Mouse (Mus musculus) G1E (cell line): Measurements from ENCODE around the gene Olfr1036. TPM values are rescaled to one million over a fixed set of nuclear protein-coding genes. Genes with fewer than 3 reads are reported as not detected.
"Not testable (repeated sequence)": the region's sequence is repeated elsewhere in the genome, so short reads cannot be mapped to it uniquely, and the experiment has no call there.

Experiments used
- ATAC-seq: 2 replicates; pipeline ENCODE4 v1.8.0; 2016; ENCODE audit warnings: mild to moderate bottlenecking; ENCODE audit not compliant: insufficient number of reproducible peaks, poor library complexity, low FRiP score, severe bottlenecking; ENCODE audit errors: extremely low read depth
- DNase-seq: peaks from one replicate; pipeline ENCODE4 v3.0.0; 2012; ENCODE audit warnings: low spot score
- H3K27me3 ChIP-seq: 2 replicates; pipeline ENCODE4 v1.6.1; 2012; ENCODE audit warnings: mild to moderate bottlenecking, low read length, inconsistent platforms; ENCODE audit not compliant: insufficient read depth
- H3K36me3 ChIP-seq: replicated peaks from 2 replicates; pipeline ENCODE3; 2012; ENCODE audit warnings: mild to moderate bottlenecking, inconsistent platforms
- H3K4me1 ChIP-seq: 2 replicates; pipeline ENCODE4 v1.6.1; 2012; ENCODE audit warnings: low read depth, low read length, inconsistent platforms, mixed read lengths; ENCODE audit not compliant: insufficient read depth
- H3K4me3 ChIP-seq: 2 replicates; pipeline ENCODE4 v1.5.1; 2012; ENCODE audit warnings: low read depth, mild to moderate bottlenecking, inconsistent platforms, low read length, moderate library complexity, mixed read lengths
- H3K9me3 ChIP-seq: replicated peaks from 2 replicates; pipeline ENCODE4 v1.6.1; 2012; ENCODE audit warnings: inconsistent platforms
- CTCF ChIP-seq: IDR thresholded peaks from 2 replicates; pipeline ENCODE4 v1.5.1; 2012; ENCODE audit warnings: low read depth, low read length, inconsistent platforms, mixed read lengths
- GATA1 ChIP-seq: IDR thresholded peaks from 2 replicates; pipeline ENCODE4 v1.6.1; 2012; ENCODE audit warnings: borderline replicate concordance, low read length, inconsistent platforms, mixed read lengths
- GATA2 ChIP-seq: IDR thresholded peaks from 2 replicates; pipeline ENCODE4 v1.6.1; 2012; ENCODE audit warnings: low read depth, low read length, inconsistent platforms, borderline replicate concordance
- POLR2AphosphoS5 ChIP-seq: IDR thresholded peaks from 2 replicates; pipeline ENCODE4 v1.6.1; 2012; ENCODE audit warnings: low read depth, low read length, inconsistent platforms; ENCODE audit not compliant: insufficient replicate concordance
- TAL1 ChIP-seq: conservative IDR thresholded peaks from 2 replicates; pipeline ENCODE4 v1.6.1; 2012; ENCODE audit warnings: low read depth, low read length, inconsistent platforms, mixed read lengths
- polyA plus RNA-seq: library from polyadenylated mRNA; stranded (reverse); fragments of >175 nt; gene quantifications from 2 replicates; pipeline ENCODE4 v1.2.3, GENCODE M21; 2012
- total RNA-seq, 2 experiments: library from RNA; stranded (forward) in 1 of 2; stranded (reverse) in 1 of 2; fragments of 200-1000 nt in 1 of 2; fragments of >200 nt in 1 of 2; fragmentation: Nextera tagmentation in 1 of 2; gene quantifications; 2 replicates each; pipeline ENCODE4 v1.2.3; 2014 to 2017

Gene Olfr1036
- total RNA-seq (2014; fragmentation: Nextera tagmentation) (not detected in 2 replicates), total RNA-seq (2017) (0.11 and 0.17 TPM in 2 replicates), polyA plus RNA-seq (not detected in 2 replicates)

GRCm38 (mm10) chr2:86073692-86074091 is at the start of gene Olfr1036:
Olfr1036 (plus strand) TSS chr2:86073992.
- not testable (repeated sequence) for DNase-seq, H3K36me3 ChIP-seq, H3K27me3 ChIP-seq, H3K4me3 ChIP-seq, ATAC-seq, H3K4me1 ChIP-seq, H3K9me3 ChIP-seq

GRCm38 (mm10) chr2:86045561-86045960 is 28.2 kb upstream of the Olfr1036 start, which contains the start of gene Olfr1034:
Olfr1034 (plus strand) TSS chr2:86045861.
- Histone ChIP-seq H3K4me3 (no peak within 1 kb of the TSS), H3K9me3 (no peaks in the 10 kb centered on the region), H3K36me3 (no peaks in the 10 kb centered on the region), H3K4me1 (no peaks in the 10 kb centered on the region), H3K27me3 (no peaks in the 10 kb centered on the region)
- no peak for TF ChIP-seq CTCF
- no peak for TF ChIP-seq POLR2AphosphoS5
- TF ChIP-seq GATA1, result no peak
- no peak for TF ChIP-seq GATA2
- TF ChIP-seq TAL1, result no peak
- ATAC-seq, result no peak
- DNase-seq, result no peak

GRCm38 (mm10) chr2:86050777-86051176 is 23.0 kb upstream of the Olfr1036 start:
- not testable (repeated sequence) for H3K9me3 ChIP-seq, H3K36me3 ChIP-seq, ATAC-seq, H3K27me3 ChIP-seq, H3K4me1 ChIP-seq, DNase-seq, H3K4me3 ChIP-seq

- H3K9me3 ChIP-seq, ATAC-seq, H3K27me3 ChIP-seq, H3K4me3 ChIP-seq, DNase-seq, H3K4me1 ChIP-seq, H3K36me3 ChIP-seq: not testable (repeated sequence)
These were observed 10.0 kb upstream of the Olfr1036 start for GRCm38 (mm10) chr2:86063766-86064165.

GRCm38 (mm10) chr2:86070189-86070588 is 3.6 kb upstream of the Olfr1036 start:
- ATAC-seq (no peak), DNase-seq (no peak)
- no peaks in the 10 kb centered on the region for H3K4me1 ChIP-seq
- peaks cover 6% of the 10 kb centered on the region; the same call in 1 of the 2 replicates for H3K9me3 ChIP-seq
- H3K27me3 ChIP-seq, result no peaks in the 10 kb centered on the region
- no peak overlapping the region for H3K4me3 ChIP-seq
- no peaks in the 10 kb centered on the region for H3K36me3 ChIP-seq
- no peak for TF ChIP-seq GATA1
- no peak for TF ChIP-seq GATA2
- no peak for TF ChIP-seq POLR2AphosphoS5
- TF ChIP-seq TAL1, result no peak
- TF ChIP-seq CTCF, result no peak

DNA sequence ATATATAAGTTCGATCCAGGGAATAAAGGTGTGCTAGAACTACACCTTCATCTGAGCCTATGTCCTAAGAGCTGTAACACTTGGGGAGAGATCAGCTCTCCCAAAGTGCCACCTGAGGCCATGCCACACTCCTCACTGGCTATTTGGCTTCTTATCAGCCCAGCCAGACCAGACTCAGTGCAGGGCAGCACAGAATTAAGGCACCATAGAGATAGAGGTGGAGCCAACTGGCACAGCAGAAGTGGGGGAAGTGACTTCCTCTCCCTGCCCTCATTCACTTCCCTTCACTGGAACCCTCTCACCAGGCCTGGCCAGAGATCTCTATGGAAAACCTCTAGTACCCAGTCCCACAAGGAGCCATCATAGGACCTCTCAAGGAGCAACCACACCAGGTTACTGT is 6.7 kb downstream of the Olfr1036 start:
- ATAC-seq, H3K36me3 ChIP-seq, H3K4me3 ChIP-seq, DNase-seq, H3K27me3 ChIP-seq, H3K4me1 ChIP-seq, H3K9me3 ChIP-seq: not testable (repeated sequence)

DNA sequence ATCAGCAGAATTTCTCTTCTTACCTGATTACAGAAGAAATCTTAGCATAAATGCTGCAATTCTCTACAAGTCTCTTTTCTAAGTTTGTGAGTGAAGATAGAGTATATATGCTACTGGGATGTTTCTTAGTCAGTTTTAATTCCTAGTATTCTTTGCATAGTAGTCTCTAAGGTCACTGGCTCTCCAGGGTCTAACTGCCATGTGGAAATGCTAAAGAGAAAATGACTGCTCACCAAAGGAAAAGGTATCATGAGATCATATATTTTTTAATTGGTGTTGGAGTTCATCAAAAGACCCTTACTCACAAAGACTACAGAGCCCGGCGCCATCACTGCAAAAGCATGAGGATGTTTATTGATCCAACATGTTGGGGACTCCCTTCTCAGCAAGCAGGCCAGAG is 13.5 kb downstream of the Olfr1036 start, which contains the start of gene Olfr1037:
TSS of gene Olfr1037 (minus strand) at position 101 of the 400 bp plus-strand sequence.
- no peaks in the 10 kb centered on the region for H3K4me1 ChIP-seq
- no peak within 1 kb of the TSS for H3K4me3 ChIP-seq
- H3K36me3 ChIP-seq, result no peaks in the 10 kb centered on the region
- H3K9me3 ChIP-seq, result peaks cover 5% of the 10 kb centered on the region
- DNase-seq, result no peak
- TF ChIP-seq GATA2 (no peak), TAL1 (no peak), CTCF (no peak), POLR2AphosphoS5 (no peak), GATA1 (no peak)
- no peak for ATAC-seq
- H3K27me3 ChIP-seq, result no peaks in the 10 kb centered on the region

Other genes with a start within 250 kb of the Olfr1036 start
Only the 20 nearest of the 29 such genes appear.
- gene Olfr1025-ps1, start 158.8 kb upstream of the Olfr1036 start, total RNA-seq (2014; fragmentation: Nextera tagmentation), result not detected in 2 replicates
- gene Olfr1025-ps1, start 158.8 kb upstream of the Olfr1036 start, total RNA-seq (2017), result 0.05 TPM in 1 of 2 replicates, not detected in the other
- gene Olfr1025-ps1, start 158.8 kb upstream of the Olfr1036 start, polyA plus RNA-seq, result not detected in 2 replicates
- not detected in 2 replicates for gene Olfr1026, start 152.4 kb upstream of the Olfr1036 start, total RNA-seq (2014; fragmentation: Nextera tagmentation)
- 0.16 TPM in 1 of 2 replicates, not detected in the other for gene Olfr1026, start 152.4 kb upstream of the Olfr1036 start, total RNA-seq (2017)
- not detected in 2 replicates for gene Olfr1026, start 152.4 kb upstream of the Olfr1036 start, polyA plus RNA-seq
- not detected in 2 replicates for gene Olfr1028, start 123.6 kb upstream of the Olfr1036 start, total RNA-seq (2014; fragmentation: Nextera tagmentation)
- gene Olfr1028, start 123.6 kb upstream of the Olfr1036 start, total RNA-seq (2017), result 0.06 and 0.11 TPM in 2 replicates
- gene Olfr1028, start 123.6 kb upstream of the Olfr1036 start, polyA plus RNA-seq, result not detected in 2 replicates
- gene Olfr1029, start 100.1 kb upstream of the Olfr1036 start, total RNA-seq (2014; fragmentation: Nextera tagmentation), result not detected in 2 replicates
- gene Olfr1029, start 100.1 kb upstream of the Olfr1036 start, total RNA-seq (2017), result 0.12 and 0.16 TPM in 2 replicates
- gene Olfr1029, start 100.1 kb upstream of the Olfr1036 start, polyA plus RNA-seq, result not detected in 2 replicates
- gene Olfr1030, start 94.7 kb upstream of the Olfr1036 start, total RNA-seq (2014; fragmentation: Nextera tagmentation), result not detected in 2 replicates
- gene Olfr1030, start 94.7 kb upstream of the Olfr1036 start, total RNA-seq (2017), result under 0.01 and 0.06 TPM in 2 replicates
- gene Olfr1030, start 94.7 kb upstream of the Olfr1036 start, polyA plus RNA-seq, result not detected in 2 replicates
- not detected in 2 replicates for gene Olfr1031, start 83.7 kb upstream of the Olfr1036 start, total RNA-seq (2014; fragmentation: Nextera tagmentation)
- gene Olfr1031, start 83.7 kb upstream of the Olfr1036 start, total RNA-seq (2017), result not detected in 2 replicates
- gene Olfr1031, start 83.7 kb upstream of the Olfr1036 start, polyA plus RNA-seq, result not detected in 2 replicates
- gene Olfr1032, start 68.5 kb upstream of the Olfr1036 start, total RNA-seq (2014; fragmentation: Nextera tagmentation), result not detected in 2 replicates
- gene Olfr1032, start 68.5 kb upstream of the Olfr1036 start, total RNA-seq (2017), result not detected in 2 replicates
- not detected in 2 replicates for gene Olfr1032, start 68.5 kb upstream of the Olfr1036 start, polyA plus RNA-seq
- not detected in 2 replicates for gene Olfr1033, start 53.4 kb upstream of the Olfr1036 start, total RNA-seq (2014; fragmentation: Nextera tagmentation)
- gene Olfr1033, start 53.4 kb upstream of the Olfr1036 start, total RNA-seq (2017), result not detected in 2 replicates
- not detected in 2 replicates for gene Olfr1033, start 53.4 kb upstream of the Olfr1036 start, polyA plus RNA-seq
- gene Olfr1034, start 28.1 kb upstream of the Olfr1036 start, total RNA-seq (2014; fragmentation: Nextera tagmentation), result not detected in 2 replicates
- 0.12 TPM in 1 of 2 replicates, not detected in the other for gene Olfr1034, start 28.1 kb upstream of the Olfr1036 start, total RNA-seq (2017)
- not detected in 2 replicates for gene Olfr1034, start 28.1 kb upstream of the Olfr1036 start, polyA plus RNA-seq
- not detected in 2 replicates for gene Olfr1037, start 13.4 kb downstream of the Olfr1036 start, total RNA-seq (2014; fragmentation: Nextera tagmentation)
- 0.11 and 0.29 TPM in 2 replicates for gene Olfr1037, start 13.4 kb downstream of the Olfr1036 start, total RNA-seq (2017)
- gene Olfr1037, start 13.4 kb downstream of the Olfr1036 start, polyA plus RNA-seq, result not detected in 2 replicates
- not detected in 2 replicates for gene Olfr1039, start 61.9 kb downstream of the Olfr1036 start, total RNA-seq (2014; fragmentation: Nextera tagmentation)
- 0.22 TPM in 1 of 2 replicates, not detected in the other for gene Olfr1039, start 61.9 kb downstream of the Olfr1036 start, total RNA-seq (2017)
- not detected in 2 replicates for gene Olfr1039, start 61.9 kb downstream of the Olfr1036 start, polyA plus RNA-seq
- gene Olfr1040, start 72.7 kb downstream of the Olfr1036 start, total RNA-seq (2014; fragmentation: Nextera tagmentation), result not detected in 2 replicates
- gene Olfr1040, start 72.7 kb downstream of the Olfr1036 start, total RNA-seq (2017), result 0.46 TPM in 1 of 2 replicates, not detected in the other
- gene Olfr1040, start 72.7 kb downstream of the Olfr1036 start, polyA plus RNA-seq, result not detected in 2 replicates
- not detected in 2 replicates for gene Olfr1042, start 87.8 kb downstream of the Olfr1036 start, total RNA-seq (2014; fragmentation: Nextera tagmentation)
- 0.11 TPM in 1 of 2 replicates, not detected in the other for gene Olfr1042, start 87.8 kb downstream of the Olfr1036 start, total RNA-seq (2017)
- gene Olfr1042, start 87.8 kb downstream of the Olfr1036 start, polyA plus RNA-seq, result not detected in 2 replicates
- gene Olfr1043, start 93.5 kb downstream of the Olfr1036 start, total RNA-seq (2014; fragmentation: Nextera tagmentation), result not detected in 2 replicates
- gene Olfr1043, start 93.5 kb downstream of the Olfr1036 start, total RNA-seq (2017), result not detected in 2 replicates
- not detected in 2 replicates for gene Olfr1043, start 93.5 kb downstream of the Olfr1036 start, polyA plus RNA-seq
- gene Olfr1044, start 103.8 kb downstream of the Olfr1036 start, total RNA-seq (2014; fragmentation: Nextera tagmentation), result not detected in 2 replicates
- 0.17 and 0.38 TPM in 2 replicates for gene Olfr1044, start 103.8 kb downstream of the Olfr1036 start, total RNA-seq (2017)
- not detected in 2 replicates for gene Olfr1044, start 103.8 kb downstream of the Olfr1036 start, polyA plus RNA-seq
- gene Olfr52, start 111.7 kb downstream of the Olfr1036 start, total RNA-seq (2014; fragmentation: Nextera tagmentation), result not detected in 2 replicates
- 0.11 and 0.17 TPM in 2 replicates for gene Olfr52, start 111.7 kb downstream of the Olfr1036 start, total RNA-seq (2017)
- not detected in 2 replicates for gene Olfr52, start 111.7 kb downstream of the Olfr1036 start, polyA plus RNA-seq
- not detected in 2 replicates for gene Olfr1045, start 129.0 kb downstream of the Olfr1036 start, total RNA-seq (2014; fragmentation: Nextera tagmentation)
- 0.16 and 0.17 TPM in 2 replicates for gene Olfr1045, start 129.0 kb downstream of the Olfr1036 start, total RNA-seq (2017)
- not detected in 2 replicates for gene Olfr1045, start 129.0 kb downstream of the Olfr1036 start, polyA plus RNA-seq
- not detected in 2 replicates for gene Olfr1046, start 145.3 kb downstream of the Olfr1036 start, total RNA-seq (2014; fragmentation: Nextera tagmentation)
- 0.16 TPM in 1 of 2 replicates, not detected in the other for gene Olfr1046, start 145.3 kb downstream of the Olfr1036 start, total RNA-seq (2017)
- gene Olfr1046, start 145.3 kb downstream of the Olfr1036 start, polyA plus RNA-seq, result not detected in 2 replicates
- not detected in 2 replicates for gene Olfr1047, start 157.4 kb downstream of the Olfr1036 start, total RNA-seq (2014; fragmentation: Nextera tagmentation)
- gene Olfr1047, start 157.4 kb downstream of the Olfr1036 start, total RNA-seq (2017), result not detected in 2 replicates
- gene Olfr1047, start 157.4 kb downstream of the Olfr1036 start, polyA plus RNA-seq, result not detected in 2 replicates
- gene Olfr1048, start 166.3 kb downstream of the Olfr1036 start, total RNA-seq (2014; fragmentation: Nextera tagmentation), result not detected in 2 replicates
- gene Olfr1048, start 166.3 kb downstream of the Olfr1036 start, total RNA-seq (2017), result 0.06 and 0.27 TPM in 2 replicates
- gene Olfr1048, start 166.3 kb downstream of the Olfr1036 start, polyA plus RNA-seq, result not detected in 2 replicates